Mouse (Mus musculus): ENCODE results near the gene Nr5a2.

- no peak for TF ChIP-seq POLR2A (IDR thresholded peaks at IDR 0.05; ENCODE audit: insufficient read depth, low read length)
- no peak for TF ChIP-seq CTCF (IDR thresholded peaks at IDR 0.05; ENCODE audit: low read depth, low read length)
Observed at GRCm38 (mm10) chr1:136991762-136992352, 31.6 kb upstream of the Nr5a2 start.
